Mouse (Mus musculus) brain, embryonic 14.5 days (tissue): ENCODE results near the gene Ltbp1.

Experiments used
- CTCF ChIP-seq: fragments of 200-500 bp; IDR thresholded peaks from 2 replicates; pipeline ENCODE4 v1.5.1; 2012; ENCODE audit warnings: inconsistent platforms, mild to moderate bottlenecking, moderate library complexity, borderline replicate concordance; ENCODE audit not compliant: insufficient read depth, insufficient read length; ENCODE audit errors: extremely low read depth
- POLR2A ChIP-seq: fragments of 200-500 bp; IDR thresholded peaks from 2 replicates; pipeline ENCODE4 v1.6.1; 2012; ENCODE audit warnings: mild to moderate bottlenecking, inconsistent platforms, borderline replicate concordance; ENCODE audit not compliant: poor library complexity, insufficient read depth, insufficient read length, severe bottlenecking; ENCODE audit errors: extremely low read depth

DNA sequence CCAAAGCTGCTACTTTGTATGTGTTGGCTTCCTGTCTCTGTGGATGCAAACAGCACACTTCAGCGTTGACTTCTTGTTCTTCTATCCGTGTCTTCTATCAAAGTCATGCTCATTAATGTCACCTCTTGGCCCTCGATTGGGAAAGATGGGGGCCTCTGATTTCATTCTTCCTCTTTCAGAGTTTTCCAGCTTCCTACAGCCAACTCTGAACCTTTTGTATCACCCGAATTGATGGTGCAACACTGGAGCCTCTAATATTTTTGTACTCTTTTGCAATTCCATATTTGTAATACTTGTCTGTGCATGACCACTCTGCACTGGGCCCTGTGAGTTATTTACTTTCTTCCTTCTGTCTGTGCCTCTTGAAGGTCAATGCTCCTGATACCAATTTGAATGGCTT lies 141.8 kb downstream of the Ltbp1 start:
- TF ChIP-seq POLR2A, result no peak
- TF ChIP-seq CTCF, result no peak
